Mouse (Mus musculus) cerebellum, adult (tissue): ENCODE measurements around the gene Gm29276.
"Not testable (repeated sequence)": the region's sequence is repeated elsewhere in the genome, so short reads cannot be mapped to it uniquely, and the experiment has no call there.

ENCODE experiments used
- ATAC-seq: cut with Nextera tagmentation; 2 replicates; pipeline ENCODE4 v1.9.2; 2017; ENCODE audit warnings: mild to moderate bottlenecking, moderate library complexity, mixed read lengths; ENCODE audit not compliant: insufficient number of reproducible peaks, low FRiP score, low TSS enrichment

The Gm29276 gene

DNA sequence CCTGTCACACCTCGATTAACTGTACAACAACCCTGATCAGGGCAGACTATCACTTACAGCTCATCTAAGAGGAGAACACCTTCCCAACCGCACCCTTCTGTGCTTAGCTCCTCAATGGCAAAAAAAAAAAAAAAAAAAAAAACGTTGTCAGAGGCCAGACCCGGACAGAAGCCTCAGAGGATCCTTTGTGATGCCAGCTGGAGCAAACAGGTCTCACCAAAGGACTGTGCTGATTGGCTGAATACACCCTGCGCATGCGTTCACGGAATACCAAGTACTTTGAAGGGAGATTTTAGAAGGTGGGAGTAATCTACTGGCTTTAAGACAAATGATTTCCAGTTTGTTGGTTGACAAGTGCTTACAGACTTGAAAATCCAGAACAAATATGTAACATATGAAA is at the start of gene Gm29276:
TSS of gene Gm29276 (minus strand) at position 101 of the 400 bp plus-strand sequence.
- not testable (repeated sequence) for ATAC-seq
